Mouse (Mus musculus) erythroblast, embryonic 14.5 days (primary cell): Measurements from ENCODE around the gene Src. TPM values are rescaled to one million over a fixed set of nuclear protein-coding genes. Genes with fewer than 3 reads are reported as not detected.

Source experiments
- H3K27me3 ChIP-seq: 2 replicates; pipeline ENCODE4 v1.6.1; 2012; ENCODE audit warnings: inconsistent platforms; ENCODE audit not compliant: control insufficient read depth
- H3K36me3 ChIP-seq: 2 replicates; pipeline ENCODE4 v1.6.1; 2012; ENCODE audit warnings: mild to moderate bottlenecking, inconsistent platforms; ENCODE audit not compliant: control insufficient read depth
- H3K4me1 ChIP-seq: 2 replicates; pipeline ENCODE4 v1.6.1; 2012; ENCODE audit warnings: inconsistent platforms; ENCODE audit not compliant: control insufficient read depth
- H3K4me3 ChIP-seq: replicated peaks from 2 replicates; pipeline ENCODE3; 2012; ENCODE audit warnings: moderate library complexity, mild to moderate bottlenecking, inconsistent platforms
- H3K9me3 ChIP-seq: 2 replicates; pipeline ENCODE4 v1.6.1; 2012; ENCODE audit warnings: low read length, inconsistent platforms, mixed read lengths; ENCODE audit not compliant: control insufficient read depth
- GATA1 ChIP-seq: IDR thresholded peaks from 2 replicates; pipeline ENCODE4 v1.6.1; 2012; ENCODE audit warnings: low read length, inconsistent platforms, mixed read lengths
- TAL1 ChIP-seq: IDR thresholded peaks from 3 replicates; pipeline ENCODE4 v1.6.1; 2012; ENCODE audit warnings: low read length, inconsistent platforms, mixed read lengths
- polyA plus RNA-seq: library from polyadenylated mRNA; stranded (reverse); fragments of >175 nt; gene quantifications from 2 replicates; pipeline ENCODE4 v1.2.3, GENCODE M21; 2012

The Src gene
- polyA plus RNA-seq, 1 experiment, result 0.08 TPM

DNA sequence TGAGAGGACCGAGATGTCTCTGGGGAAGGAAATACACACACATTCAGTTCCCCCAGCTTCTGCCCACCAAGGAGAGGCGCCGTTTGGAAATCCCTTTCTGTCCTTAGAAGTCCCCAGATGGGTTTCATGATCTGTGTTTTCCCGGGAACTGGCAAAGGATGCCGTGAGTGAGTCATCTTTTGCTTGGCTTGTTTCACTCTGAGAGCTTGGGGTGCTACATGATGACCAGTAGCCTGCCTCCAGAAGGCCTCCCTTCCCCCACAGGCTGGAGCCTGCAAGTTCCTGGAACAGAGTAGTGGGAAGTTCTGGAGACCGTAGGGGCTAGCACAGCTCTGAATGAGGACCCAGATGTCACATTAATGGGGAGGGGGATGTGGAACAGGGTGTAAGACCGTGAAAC is 10.6 kb upstream of the Src start:
- no peak overlapping the region for H3K4me3 ChIP-seq

GRCm38 (mm10) chr2:157409793-157410533 is 8.3 kb upstream of the Src start:
- no peaks in the 10 kb centered on the region for H3K36me3 ChIP-seq
- no peaks in the 10 kb centered on the region for H3K4me1 ChIP-seq
- H3K4me3 ChIP-seq, result no peak overlapping the region
- H3K27me3 ChIP-seq, result no peaks in the 10 kb centered on the region
- TF ChIP-seq GATA1 (no peak), TAL1 (no peak)
- no peaks in the 10 kb centered on the region for H3K9me3 ChIP-seq

More for the DNA sequence above, 10.6 kb upstream of the Src start:
- no peak for TF ChIP-seq GATA1
- TF ChIP-seq TAL1, result no peak
- Histone ChIP-seq H3K36me3 (no peaks in the 10 kb centered on the region), H3K9me3 (no peaks in the 10 kb centered on the region), H3K4me1 (no peaks in the 10 kb centered on the region), H3K27me3 (no peaks in the 10 kb centered on the region)

GRCm38 (mm10) chr2:157411151-157411693 is 7.0 kb upstream of the Src start:
- no peaks in the 10 kb centered on the region for H3K27me3 ChIP-seq

DNA sequence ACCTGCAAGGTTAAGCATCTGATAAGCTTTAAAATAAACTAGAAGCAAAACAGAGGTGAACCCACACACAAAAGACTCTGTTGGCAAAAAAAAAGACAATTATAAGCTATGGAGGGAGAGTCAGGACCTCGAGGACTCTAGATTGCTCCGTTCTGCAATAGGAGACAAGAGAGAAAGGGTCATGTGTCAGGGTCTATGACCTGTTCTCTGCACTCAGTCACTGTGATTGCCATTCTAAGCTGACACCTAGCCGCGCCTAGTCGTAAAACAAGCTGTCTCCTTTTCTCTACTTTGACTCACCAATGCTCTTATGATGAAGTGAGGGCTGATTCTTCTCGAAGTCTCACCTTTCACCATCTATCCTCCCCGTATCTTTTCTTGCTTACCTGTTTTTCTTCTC is 5.7 kb upstream of the Src start:
- H3K4me1 ChIP-seq, result no peaks in the 10 kb centered on the region
- H3K9me3 ChIP-seq, result no peaks in the 10 kb centered on the region
- H3K27me3 ChIP-seq, result no peaks in the 10 kb centered on the region
- no peak overlapping the region for H3K4me3 ChIP-seq
- H3K36me3 ChIP-seq, result no peaks in the 10 kb centered on the region
- TF ChIP-seq GATA1 (no peak), TAL1 (no peak)

More at GRCm38 (mm10) chr2:157411151-157411693, 7.0 kb upstream of the Src start:
- no peaks in the 10 kb centered on the region for H3K4me1 ChIP-seq
- no peak overlapping the region for H3K4me3 ChIP-seq
- no peaks in the 10 kb centered on the region for H3K36me3 ChIP-seq
- H3K9me3 ChIP-seq, result no peaks in the 10 kb centered on the region
- TF ChIP-seq GATA1 (no peak), TAL1 (no peak)

- H3K4me1 ChIP-seq, result no peaks in the 10 kb centered on the region
- no peaks in the 10 kb centered on the region for H3K9me3 ChIP-seq
- no peaks in the 10 kb centered on the region; the same call in 1 of the 2 replicates for H3K27me3 ChIP-seq
- H3K36me3 ChIP-seq, result no peaks in the 10 kb centered on the region
- no peak overlapping the region for H3K4me3 ChIP-seq
- no peak for TF ChIP-seq TAL1
- no peak for TF ChIP-seq GATA1
Observed at GRCm38 (mm10) chr2:157417229-157417628, 1.0 kb upstream of the Src start.

- Histone ChIP-seq H3K27me3 (peaks cover 11% of the 10 kb centered on the region), H3K9me3 (no peaks in the 10 kb centered on the region), H3K4me3 (no peak overlapping the region), H3K4me1 (no peaks in the 10 kb centered on the region), H3K36me3 (no peaks in the 10 kb centered on the region)
- no peak for TF ChIP-seq TAL1
- TF ChIP-seq GATA1, result no peak
Observed at GRCm38 (mm10) chr2:157418609-157419071, 396 bp downstream of the Src start.

DNA sequence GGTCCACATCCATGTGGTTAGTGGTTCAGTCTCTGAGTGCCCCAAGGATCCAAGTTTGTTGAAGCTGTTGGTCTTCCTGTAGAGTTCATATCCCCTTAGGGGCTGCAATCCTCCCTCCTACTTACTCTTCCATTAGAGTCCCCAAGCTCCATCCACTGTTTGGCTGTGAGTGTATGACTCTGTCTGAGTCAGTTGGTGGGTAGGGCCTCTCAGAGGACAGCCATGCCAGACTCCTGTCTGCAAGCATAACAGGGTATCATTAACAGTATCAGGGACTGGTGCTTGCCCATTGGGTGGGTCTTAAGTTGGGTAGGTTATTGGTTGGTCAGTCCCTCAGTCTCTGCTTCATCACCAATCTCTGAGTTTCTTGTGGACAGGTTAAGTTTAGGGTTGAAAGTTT is 1.3 kb downstream of the Src start:
- no peaks in the 10 kb centered on the region for H3K4me1 ChIP-seq
- H3K27me3 ChIP-seq, result peaks cover 20% of the 10 kb centered on the region
- H3K4me3 ChIP-seq, result no peak overlapping the region
- H3K9me3 ChIP-seq, result no peaks in the 10 kb centered on the region
- no peaks in the 10 kb centered on the region for H3K36me3 ChIP-seq
- TF ChIP-seq GATA1 (no peak), TAL1 (no peak)

GRCm38 (mm10) chr2:157420404-157420803 is 2.2 kb downstream of the Src start:
- H3K27me3 ChIP-seq, result peaks cover 27% of the 10 kb centered on the region
- no peak for TF ChIP-seq GATA1
- no peak for TF ChIP-seq TAL1
- H3K36me3 ChIP-seq, result no peaks in the 10 kb centered on the region
- H3K4me3 ChIP-seq, result no peak overlapping the region
- no peaks in the 10 kb centered on the region for H3K4me1 ChIP-seq
- H3K9me3 ChIP-seq, result no peaks in the 10 kb centered on the region

DNA sequence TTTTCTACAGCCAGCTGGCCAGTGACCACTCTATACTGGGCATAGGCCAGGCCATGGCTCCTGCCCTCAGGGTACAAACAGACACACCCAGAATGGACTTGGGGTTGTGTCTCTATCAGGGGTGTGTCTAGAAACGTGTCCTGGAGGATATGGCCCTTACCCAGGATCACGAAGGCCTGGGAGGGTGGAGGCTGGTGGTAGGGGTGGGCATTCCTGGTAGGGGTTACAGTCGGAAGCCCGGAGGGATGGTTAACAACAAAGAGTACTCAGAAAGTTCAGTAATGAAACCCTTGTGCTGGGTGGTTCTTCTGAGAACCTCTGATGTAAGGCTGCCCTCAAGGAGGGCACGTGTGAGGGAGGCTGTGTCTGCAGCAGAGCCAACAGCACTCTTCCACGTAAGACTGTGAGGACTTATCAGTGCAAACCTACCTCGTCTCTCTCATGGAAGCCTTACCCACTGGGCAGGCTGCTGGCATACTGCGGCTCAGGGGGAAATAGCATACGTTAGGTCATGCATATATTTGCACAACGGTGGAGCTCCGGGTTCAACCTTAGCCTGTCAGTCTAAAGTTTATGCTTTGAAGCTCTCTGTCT is 3.9 kb downstream of the Src start:
- H3K27me3 ChIP-seq, result peaks cover 34% of the 10 kb centered on the region

More for the DNA sequence above, 3.9 kb downstream of the Src start:
- no peaks in the 10 kb centered on the region for H3K4me1 ChIP-seq
- no peaks in the 10 kb centered on the region for H3K36me3 ChIP-seq
- no peak overlapping the region for H3K4me3 ChIP-seq
- no peaks in the 10 kb centered on the region for H3K9me3 ChIP-seq
- TF ChIP-seq GATA1, result no peak
- no peak for TF ChIP-seq TAL1
